Mouse (Mus musculus): Measurements from ENCODE around the gene Igsf6. TPM values are rescaled to one million over a fixed set of nuclear protein-coding genes. Genes with fewer than 3 reads are reported as not detected.

Gene Igsf6
- polyA plus RNA-seq (2017; shearing (Covaris generic)): 1 to 10 TPM in 1 of 2 experiments, under 1 TPM in 1; 0.22 to 3.0 TPM

GRCm38 (mm10) chr7:121074281-121074680 lies at the start of gene Igsf6:
Gene Igsf6, minus strand, starts transcription at chr7:121074572.

GRCm38 (mm10) chr7:121081350-121081749 lies 7.0 kb upstream of the Igsf6 start, which contains the start of gene Otoa:
Gene Otoa, plus strand, starts transcription at chr7:121081650.

DNA sequence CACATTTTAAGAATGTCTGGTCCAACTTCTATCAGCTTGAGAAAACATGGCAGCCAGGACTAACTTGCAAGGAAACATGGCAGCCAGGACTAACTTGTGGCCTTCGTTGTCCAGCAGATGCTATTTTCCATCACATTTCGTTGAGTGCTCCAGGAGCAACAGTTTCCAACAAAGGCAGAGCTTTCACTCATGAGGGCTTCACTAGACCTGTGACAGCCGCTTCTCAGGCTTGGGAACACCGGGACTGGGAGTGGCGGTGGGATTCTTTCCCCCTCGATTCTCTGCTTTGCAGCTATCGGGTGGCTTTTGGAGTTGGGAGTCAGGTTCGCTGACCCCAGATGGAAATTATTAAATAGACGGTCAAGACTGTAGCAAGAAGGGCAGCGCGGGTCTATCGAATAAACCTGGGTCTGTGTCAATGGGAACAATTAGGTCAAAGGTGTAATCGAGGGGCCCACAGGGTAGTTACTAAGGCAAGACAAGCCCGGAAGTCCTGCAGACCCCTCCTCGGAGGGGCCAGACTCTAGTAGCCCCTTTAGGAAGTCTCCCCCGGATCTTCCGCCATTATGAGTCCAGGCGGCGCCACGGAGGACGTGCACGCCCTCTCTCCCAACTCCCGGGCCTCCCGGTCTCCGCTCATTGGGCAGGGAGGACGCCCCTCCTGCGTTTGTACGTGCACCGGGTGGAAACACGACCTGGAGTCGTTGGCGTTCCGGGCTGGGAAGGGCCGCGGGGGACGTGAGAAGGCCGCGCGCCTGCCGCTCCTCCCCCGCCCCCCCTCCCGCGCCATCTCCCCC lies 40.3 kb downstream of the Igsf6 start, which contains the start of gene Mettl9:
TSS of gene Mettl9 (plus strand) at position 590 of the 797 bp plus-strand sequence.

Other genes starting within 250 kb of the Igsf6 start
- 1 to 10 TPM; 7.0 to 7.2 TPM for gene Eef2k, start 231.7 kb downstream of the Igsf6 start, polyA plus RNA-seq (2017; shearing (Covaris generic))
- 10 to 100 TPM; 32.1 to 50.3 TPM for gene Polr3e, start 156.8 kb downstream of the Igsf6 start, polyA plus RNA-seq (2017; shearing (Covaris generic))
- gene Cdr2, start 92.3 kb downstream of the Igsf6 start, polyA plus RNA-seq (2017; shearing (Covaris generic)): 10 to 100 TPM in 1 of 2 experiments, 1 to 10 TPM in 1; 4.8 to 11.4 TPM
- under 1 TPM; 0.32 to 0.99 TPM for gene Mfsd13b, start 92.1 kb downstream of the Igsf6 start, polyA plus RNA-seq (2017; shearing (Covaris generic))
- 10 to 100 TPM; 23.4 to 56.3 TPM for gene Mettl9, start 40.1 kb downstream of the Igsf6 start, polyA plus RNA-seq (2017; shearing (Covaris generic))
- 1 to 10 TPM in 1 of 2 experiments, under 1 TPM in 1; 0.40 to 1.6 TPM for gene Otoa, start 7.1 kb upstream of the Igsf6 start, polyA plus RNA-seq (2017; shearing (Covaris generic))